Mouse (Mus musculus): ENCODE results near the gene Vrtn.

Gene Vrtn

GRCm38 (mm10) chr12:84640654-84641053 lies at the start of gene Vrtn:
Gene Vrtn, plus strand, starts transcription at chr12:84641019.
- DNase-seq = no peak

GRCm38 (mm10) chr12:84598324-84598723 lies 42.5 kb upstream of the Vrtn start:
- DNase-seq = no peak

- DNase-seq = no peak
Measured at GRCm38 (mm10) chr12:84604001-84604400, 36.8 kb upstream of the Vrtn start.

GRCm38 (mm10) chr12:84605860-84606259 lies 35.0 kb upstream of the Vrtn start:
- no peak for DNase-seq

GRCm38 (mm10) chr12:84611718-84612117 lies 29.1 kb upstream of the Vrtn start:
- DNase-seq = no peak

GRCm38 (mm10) chr12:84612518-84612917 lies 28.3 kb upstream of the Vrtn start:
- no peak for DNase-seq

- no peak for DNase-seq
Measured at GRCm38 (mm10) chr12:84614001-84614400, 26.8 kb upstream of the Vrtn start.

GRCm38 (mm10) chr12:84614524-84614923 lies 26.3 kb upstream of the Vrtn start:
- no peak for DNase-seq

- peak; percentile 95 for DNase-seq
Measured at GRCm38 (mm10) chr12:84616977-84617630, 23.7 kb upstream of the Vrtn start, which contains the start of gene Abcd4. Gene Abcd4, minus strand, starts transcription at chr12:84617413.

- peak; percentile 43 for DNase-seq
Measured at GRCm38 (mm10) chr12:84617663-84618062, 23.2 kb upstream of the Vrtn start.

GRCm38 (mm10) chr12:84620975-84621374 lies 19.8 kb upstream of the Vrtn start:
- DNase-seq = peak; percentile 55

GRCm38 (mm10) chr12:84624601-84625000 lies 16.2 kb upstream of the Vrtn start:
- DNase-seq = no peak

- DNase-seq = peak; percentile 22
Measured at GRCm38 (mm10) chr12:84625116-84625515, 15.7 kb upstream of the Vrtn start.

- DNase-seq = no peak
Measured at GRCm38 (mm10) chr12:84631867-84632266, 9.0 kb upstream of the Vrtn start.

GRCm38 (mm10) chr12:84640253-84640652 lies 566 bp upstream of the Vrtn start:
- DNase-seq = no peak

GRCm38 (mm10) chr12:84650234-84650633 lies 9.4 kb downstream of the Vrtn start:
- no peak for DNase-seq

- DNase-seq = peak; percentile 69
Measured at GRCm38 (mm10) chr12:84653912-84654311, 13.1 kb downstream of the Vrtn start.

GRCm38 (mm10) chr12:84670555-84670954 lies 29.7 kb downstream of the Vrtn start:
- no peak for DNase-seq

GRCm38 (mm10) chr12:84671646-84672045 lies 30.8 kb downstream of the Vrtn start:
- DNase-seq = no peak

- DNase-seq = no peak
Measured at GRCm38 (mm10) chr12:84674666-84675526, 34.1 kb downstream of the Vrtn start.

GRCm38 (mm10) chr12:84676011-84676410 lies 35.2 kb downstream of the Vrtn start:
- DNase-seq = no peak

- DNase-seq = no peak
Measured at GRCm38 (mm10) chr12:84684569-84684968, 43.8 kb downstream of the Vrtn start.

GRCm38 (mm10) chr12:84686176-84686575 lies 45.4 kb downstream of the Vrtn start:
- DNase-seq = no peak

GRCm38 (mm10) chr12:84687531-84687930 lies 46.7 kb downstream of the Vrtn start:
- DNase-seq = no peak

Measured in embryo, embryonic 11 days (tissue).